Mouse (Mus musculus) intestine, embryonic 14.5 days (tissue): ENCODE data around the gene Arl16. TPM values are rescaled to one million over a fixed set of nuclear protein-coding genes. Genes with fewer than 3 reads are reported as not detected.

Source experiments
- ATAC-seq: fragments of 200-750 bp; cut with Nextera tagmentation; replicated peaks from 2 replicates; pipeline ENCODE4 v1.8.0; 2017; ENCODE audit warnings: low read depth, moderate number of reproducible peaks, moderate TSS enrichment, moderate library complexity; ENCODE audit not compliant: low FRiP score, low TSS enrichment
- DNase-seq: peaks from one replicate; pipeline ENCODE4 v3.0.0-alpha.2; 2018; ENCODE audit warnings: low spot score
- H3K27ac ChIP-seq: fragments of 300-500 bp; sonication (generic); 2 replicates; pipeline ENCODE4 v1.5.1; 2014; ENCODE audit warnings: low read depth, mild to moderate bottlenecking, control low read depth
- H3K27me3 ChIP-seq: fragments of 300-500 bp; sonication (generic); replicated peaks from 2 replicates; pipeline ENCODE4 v1.6.1; 2014; ENCODE audit warnings: low read length, control low read depth; ENCODE audit not compliant: control insufficient read depth, insufficient read depth
- H3K36me3 ChIP-seq: fragments of 300-500 bp; sonication (generic); 2 replicates; pipeline ENCODE4 v1.6.1; 2014; ENCODE audit warnings: low read length, control low read depth; ENCODE audit not compliant: control insufficient read depth, insufficient read depth
- H3K4me1 ChIP-seq: fragments of 300-500 bp; sonication (generic); replicated peaks from 2 replicates; pipeline ENCODE4 v1.6.1; 2014; ENCODE audit warnings: low read length, control low read depth, mixed read lengths; ENCODE audit not compliant: control insufficient read depth, insufficient read depth
- H3K4me2 ChIP-seq: fragments of 300-500 bp; sonication (generic); 2 replicates; pipeline ENCODE4 v1.6.1; 2014; ENCODE audit warnings: low read length
- H3K4me3 ChIP-seq: fragments of 300-500 bp; sonication (generic); 2 replicates; pipeline ENCODE4 v1.5.1; 2014; ENCODE audit warnings: low read depth, low read length, control low read depth, mixed read lengths
- H3K9ac ChIP-seq: fragments of 300-500 bp; sonication (generic); 2 replicates; pipeline ENCODE4 v1.6.1; 2014; ENCODE audit warnings: mild to moderate bottlenecking, low read length
- H3K9me3 ChIP-seq: fragments of 300-500 bp; sonication (generic); 2 replicates; pipeline ENCODE4 v1.6.1; 2016; ENCODE audit warnings: low read length, control low read depth; ENCODE audit not compliant: control insufficient read depth
- WGBS: fragments of 180-500 bp; shearing (Covaris S2); extraction: QIAGEN DNeasy Blood & Tissue Kit; methylation state at CpG from one replicate; pipeline ENCODE4 v1.1.7; 2014; 5-methylcytosine and 5-hydroxymethylcytosine counted together
- polyA plus RNA-seq: library from polyadenylated mRNA; unstranded; fragments of >200 nt; fragmentation: Nextera tagmentation; extraction: Ambion mirVana; gene quantifications from 2 replicates; pipeline ENCODE4 v1.2.1, GENCODE M21; 2014

The Arl16 gene
- polyA plus RNA-seq, 1 experiment from 2014 or later: 46.0 TPM

DNA sequence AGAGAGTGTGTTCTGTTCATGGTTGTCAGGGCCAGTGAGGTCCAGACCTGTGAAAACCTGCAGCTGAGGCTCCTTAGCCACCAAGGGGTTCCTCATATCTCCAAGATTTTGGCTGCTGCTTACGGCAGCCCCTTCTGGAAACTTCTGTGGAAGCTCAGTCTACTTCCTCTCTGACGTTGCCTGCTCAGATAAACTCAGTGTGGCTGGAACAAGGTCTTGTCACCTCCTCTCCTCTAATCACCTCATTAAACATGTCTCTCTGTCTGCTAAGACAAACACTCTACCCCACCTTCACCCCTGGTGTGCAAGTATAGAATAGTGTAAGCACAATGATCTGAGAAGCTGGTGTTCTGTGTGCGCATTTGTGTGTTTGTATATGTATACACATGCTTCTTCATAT, 21.9 kb downstream of the Arl16 start:
- Histone ChIP-seq H3K9me3 (no peaks in the 10 kb centered on the region), H3K4me2 (no peak overlapping the region), H3K4me3 (no peak overlapping the region), H3K4me1 (no peaks in the 10 kb centered on the region), H3K27me3 (no peaks in the 10 kb centered on the region), H3K36me3 (no peaks in the 10 kb centered on the region), H3K27ac (no peak overlapping the region), H3K9ac (no peak overlapping the region)
- WGBS: 65% methylated on average over 3 of the region's 3 CpGs
- DNase-seq (no peak), ATAC-seq (no peak)

DNA sequence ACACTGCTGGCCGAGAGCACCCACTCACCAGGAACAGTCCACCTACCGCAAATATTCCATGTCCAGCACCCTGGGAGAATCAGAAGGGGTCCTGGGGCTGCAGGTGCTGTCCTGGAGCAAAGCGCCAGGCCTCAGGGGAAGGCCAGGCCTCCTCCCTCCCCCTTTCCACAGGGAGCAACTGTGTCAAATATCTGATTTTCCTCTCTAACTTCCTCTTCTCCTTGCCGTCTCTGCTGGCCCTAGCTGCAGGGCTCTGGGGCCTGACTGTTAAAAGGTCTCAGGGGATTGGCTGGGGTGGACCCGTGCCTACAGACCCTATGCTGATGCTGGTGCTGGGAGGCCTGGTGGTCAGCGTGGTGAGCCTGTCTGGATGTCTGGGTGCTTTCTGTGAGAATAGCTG, 23.3 kb downstream of the Arl16 start:
- H3K27me3 ChIP-seq: no peaks in the 10 kb centered on the region
- WGBS: 72% methylated on average over 6 of the region's 6 CpGs
- H3K27ac ChIP-seq: no peak overlapping the region
- DNase-seq (no peak), ATAC-seq (no peak)
- no peak overlapping the region for H3K9ac ChIP-seq
- no peak overlapping the region for H3K4me3 ChIP-seq
- H3K4me1 ChIP-seq: no peaks in the 10 kb centered on the region
- H3K4me2 ChIP-seq: no peak overlapping the region
- no peaks in the 10 kb centered on the region for H3K9me3 ChIP-seq
- H3K36me3 ChIP-seq: no peaks in the 10 kb centered on the region

DNA sequence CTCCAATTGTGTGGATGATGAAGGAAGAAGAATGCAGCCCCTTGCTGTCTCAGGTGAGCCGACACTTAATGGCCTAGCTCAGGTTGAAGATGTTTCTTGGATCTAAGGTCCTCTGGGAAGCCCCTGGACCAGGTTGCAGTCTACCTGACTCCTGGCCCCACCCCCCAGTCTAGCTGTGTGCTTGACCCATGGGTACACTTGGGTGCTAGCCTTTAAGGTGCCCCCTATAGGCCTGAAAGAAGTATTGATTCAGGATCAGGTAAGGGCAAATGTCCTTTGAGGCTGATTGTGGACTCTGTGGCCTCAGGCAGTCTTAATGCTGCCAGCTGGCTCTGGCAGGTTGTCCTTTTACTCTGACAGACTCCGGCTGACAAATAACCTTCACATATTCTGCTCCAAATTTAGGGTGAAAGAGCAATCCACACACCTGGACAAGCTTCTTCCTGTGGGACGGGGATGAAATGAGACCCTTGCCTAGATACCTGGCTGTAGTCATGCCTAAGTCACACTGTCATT, 24.6 kb downstream of the Arl16 start:
- ATAC-seq (no peak), DNase-seq (no peak)
- Histone ChIP-seq H3K36me3 (no peaks in the 10 kb centered on the region), H3K27ac (no peak overlapping the region), H3K4me3 (no peak overlapping the region), H3K27me3 (no peaks in the 10 kb centered on the region), H3K9ac (no peak overlapping the region), H3K4me2 (no peak overlapping the region), H3K9me3 (no peaks in the 10 kb centered on the region), H3K4me1 (no peaks in the 10 kb centered on the region)
- 85% methylated on average over 3 of the region's 3 CpGs for WGBS

DNA sequence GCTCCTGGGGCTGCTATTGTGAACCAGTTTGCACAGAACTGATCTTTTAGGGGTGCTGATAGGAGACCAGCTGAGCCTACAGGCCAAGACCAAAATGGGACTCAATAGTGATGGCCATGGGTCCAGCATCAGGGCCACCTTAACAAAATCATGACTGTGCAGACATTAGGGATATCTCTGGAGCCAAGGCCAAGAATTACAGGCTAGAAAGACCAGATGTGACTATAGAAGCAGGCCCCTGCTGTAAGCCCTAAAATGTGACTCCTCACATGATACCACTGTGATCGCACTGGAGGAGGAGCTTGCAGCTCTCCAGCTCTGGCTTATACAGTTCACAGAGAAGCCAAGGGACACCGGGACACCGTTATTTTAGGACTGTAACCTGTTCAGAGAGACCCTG, 25.1 kb downstream of the Arl16 start, which contains the start of gene Tspan10:
Gene Tspan10 (plus strand): TSS at position 301 of the 400 bp plus-strand sequence.
- 95% methylated on average over 3 of the region's 3 CpGs for WGBS
- H3K27me3 ChIP-seq: no peaks in the 10 kb centered on the region
- H3K9ac ChIP-seq: no peak within 1 kb of the TSS
- ATAC-seq (no peak), DNase-seq (no peak)
- H3K36me3 ChIP-seq: no peaks in the 10 kb centered on the region
- no peaks in the 10 kb centered on the region for H3K4me1 ChIP-seq
- no peaks in the 10 kb centered on the region for H3K9me3 ChIP-seq
- no peak within 1 kb of the TSS for H3K27ac ChIP-seq
- no peak within 1 kb of the TSS for H3K4me2 ChIP-seq
- H3K4me3 ChIP-seq: no peak within 1 kb of the TSS

DNA sequence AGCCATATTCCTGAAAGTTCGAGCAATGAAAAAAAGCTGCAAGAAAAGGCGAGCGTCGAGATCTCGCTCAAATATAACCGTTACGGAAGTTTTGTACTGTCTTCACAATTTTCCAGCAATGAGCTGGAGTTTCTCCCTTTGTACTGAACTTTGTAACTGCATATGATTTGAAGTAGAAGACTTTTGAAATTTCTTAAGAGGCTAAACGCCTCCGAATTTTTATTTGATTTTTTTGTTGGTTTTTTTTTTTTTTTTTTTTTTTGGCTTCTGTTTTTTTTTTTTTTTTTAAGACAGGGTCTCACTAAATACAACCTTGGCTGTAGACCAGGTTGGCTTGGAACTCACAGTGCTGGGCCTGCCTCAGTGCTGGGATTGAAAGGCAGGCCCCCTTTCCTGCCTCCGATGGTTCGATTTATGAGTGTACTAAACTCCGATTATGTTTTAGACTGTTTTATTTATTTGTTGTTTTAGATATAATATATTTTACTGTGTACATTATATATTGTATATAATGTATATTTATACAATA, 29.5 kb downstream of the Arl16 start:
- ATAC-seq: no peak
- H3K4me1 ChIP-seq: peaks cover 12% of the 10 kb centered on the region
- 25% methylated on average over 12 of the region's 12 CpGs for WGBS

DNA sequence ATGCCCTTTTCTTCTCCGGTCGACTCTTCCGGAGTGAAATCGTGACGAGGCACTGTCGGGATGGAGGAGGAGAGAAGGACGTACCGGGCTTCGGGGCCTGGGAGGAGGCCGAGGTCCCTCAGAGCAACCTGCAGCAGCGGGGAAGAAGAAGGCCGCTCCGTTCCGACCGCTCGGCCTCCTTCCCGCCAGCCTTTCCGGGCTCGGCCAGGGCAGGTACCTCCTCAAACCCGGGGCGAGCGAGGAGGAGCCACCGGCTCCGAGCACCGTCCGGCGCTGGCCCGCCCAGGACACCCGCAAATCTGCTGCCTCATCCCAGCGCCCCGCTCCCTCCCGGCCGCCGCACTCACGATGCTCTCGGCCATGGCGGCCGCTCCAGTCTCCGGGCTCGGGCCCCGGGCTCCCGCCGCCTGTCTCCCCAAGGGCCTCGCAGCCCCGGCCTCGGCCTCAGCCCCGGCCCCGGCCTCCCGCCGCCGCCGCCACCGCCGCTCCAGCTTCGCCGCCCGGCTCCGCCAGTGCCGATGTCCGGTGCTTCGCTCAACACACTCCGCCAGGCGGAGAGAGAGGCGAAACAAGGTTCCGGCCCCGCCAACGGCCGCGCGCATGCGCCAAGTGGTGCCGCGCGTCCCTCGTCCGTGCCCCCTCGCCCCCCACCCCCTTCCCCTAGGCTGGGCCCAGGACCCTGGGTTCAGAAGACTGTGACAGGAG, 30.1 kb downstream of the Arl16 start, which contains the start of gene Nploc4:
Gene Nploc4 (minus strand): TSS at position 557 of the 705 bp plus-strand sequence.
- peak within 1 kb of the TSS; percentile 93 for H3K9ac ChIP-seq
- H3K9me3 ChIP-seq: no peaks in the 10 kb centered on the region
- H3K4me2 ChIP-seq: peak within 1 kb of the TSS; percentile 91
- H3K4me1 ChIP-seq: peaks cover 12% of the 10 kb centered on the region
- no peaks in the 10 kb centered on the region for H3K27me3 ChIP-seq
- under 1% methylated on average over 73 of the region's 77 CpGs for WGBS
- H3K4me3 ChIP-seq: peak within 1 kb of the TSS; percentile 64
- peak; percentile 96 for DNase-seq
- ATAC-seq: peak; percentile 88
- H3K36me3 ChIP-seq: peaks cover 27% of the 10 kb centered on the region
- peak within 1 kb of the TSS; percentile 24; the same call in 1 of the 2 replicates for H3K27ac ChIP-seq

More for the DNA sequence above, 29.5 kb downstream of the Arl16 start:
- peak overlapping the region; percentile 93 for H3K9ac ChIP-seq
- peak overlapping the region; percentile 64 for H3K4me3 ChIP-seq
- H3K27me3 ChIP-seq: no peaks in the 10 kb centered on the region
- peaks cover 21% of the 10 kb centered on the region for H3K36me3 ChIP-seq
- H3K4me2 ChIP-seq: peak overlapping the region; percentile 57
- no peaks in the 10 kb centered on the region for H3K9me3 ChIP-seq
- DNase-seq: no peak
- 0 out of 2 replicates have a peak overlapping the region, but pooled peaks have one; percentile 24 for H3K27ac ChIP-seq

DNA sequence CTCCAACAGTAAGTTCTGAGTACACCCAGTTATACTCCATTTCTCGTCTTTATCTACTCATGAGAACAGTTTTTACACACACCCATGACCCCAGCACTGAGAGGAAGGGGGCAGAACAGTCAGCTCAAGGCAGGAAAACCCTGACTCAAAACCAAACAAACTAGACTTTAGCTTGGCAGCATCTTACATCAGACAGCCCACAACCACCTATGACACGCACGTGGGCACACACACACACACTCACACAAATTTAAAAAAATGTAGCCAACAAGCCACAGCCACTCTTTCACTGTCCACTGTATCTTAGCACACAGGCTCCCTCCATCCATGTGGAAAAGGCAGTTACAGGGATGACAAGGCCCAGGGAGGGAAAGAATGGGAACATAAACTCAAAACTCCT, 40.7 kb downstream of the Arl16 start:
- DNase-seq: no peak
- Histone ChIP-seq H3K4me1 (peaks cover 10% of the 10 kb centered on the region), H3K9me3 (no peaks in the 10 kb centered on the region), H3K9ac (no peak overlapping the region), H3K4me2 (no peak overlapping the region), H3K36me3 (peaks cover 73% of the 10 kb centered on the region), H3K4me3 (no peak overlapping the region), H3K27me3 (no peaks in the 10 kb centered on the region), H3K27ac (no peak overlapping the region)
- 95% methylated on average over 3 of the region's 3 CpGs for WGBS
- ATAC-seq: no peak

DNA sequence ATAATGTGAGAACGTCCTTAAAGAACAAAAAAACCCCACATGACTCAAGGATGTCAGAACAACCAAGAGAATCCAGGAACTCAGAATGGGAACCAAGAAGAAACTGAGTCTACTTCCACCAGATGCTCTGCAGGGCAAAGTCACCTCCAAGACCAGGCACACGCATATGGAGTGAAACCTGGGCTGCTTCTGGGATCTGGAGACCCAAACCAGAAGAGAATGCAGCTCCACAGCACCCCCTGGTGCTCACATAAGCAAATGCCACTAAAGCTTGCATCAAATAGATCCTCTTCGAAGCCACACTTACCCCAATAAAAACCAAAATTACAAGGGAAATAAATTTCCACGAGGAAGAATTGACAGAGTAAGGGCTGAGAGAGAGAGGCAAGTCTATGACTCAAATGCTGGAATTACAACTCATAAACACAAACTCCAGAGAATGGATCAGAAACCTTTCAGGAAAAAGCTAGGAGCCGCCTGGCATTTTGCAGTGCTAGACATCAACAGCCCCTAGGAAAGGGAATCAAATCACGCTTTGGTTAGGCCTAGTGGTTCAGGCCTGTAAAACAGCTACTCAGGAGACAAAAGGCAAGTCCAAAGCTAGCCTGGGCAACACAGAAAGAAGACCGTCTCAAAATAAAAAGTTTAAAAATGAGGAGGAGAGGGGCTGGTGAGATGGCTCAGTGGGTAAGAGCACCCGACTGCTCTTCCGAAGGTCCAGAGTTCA, 43.7 kb downstream of the Arl16 start:
- no peaks in the 10 kb centered on the region for H3K9me3 ChIP-seq
- WGBS: 60% methylated on average over 9 of the region's 9 CpGs
- DNase-seq: peak; percentile 85
- no peaks in the 10 kb centered on the region for H3K27me3 ChIP-seq
- no peak overlapping the region for H3K27ac ChIP-seq
- H3K36me3 ChIP-seq: peaks cover 75% of the 10 kb centered on the region
- H3K4me1 ChIP-seq: peaks cover 10% of the 10 kb centered on the region
- H3K9ac ChIP-seq: no peak overlapping the region
- ATAC-seq: peak; percentile 53; the same call in 1 of the 2 replicates
- H3K4me3 ChIP-seq: no peak overlapping the region
- no peak overlapping the region for H3K4me2 ChIP-seq
